Mouse (Mus musculus): ENCODE measurements at regions not wholly inside any gene's neighbourhood (a gene's known extent, or its start where the extent isn't known, plus 50 kb on each side); places are given as distances from the start of the nearest gene placed in this dataset.

DNA sequence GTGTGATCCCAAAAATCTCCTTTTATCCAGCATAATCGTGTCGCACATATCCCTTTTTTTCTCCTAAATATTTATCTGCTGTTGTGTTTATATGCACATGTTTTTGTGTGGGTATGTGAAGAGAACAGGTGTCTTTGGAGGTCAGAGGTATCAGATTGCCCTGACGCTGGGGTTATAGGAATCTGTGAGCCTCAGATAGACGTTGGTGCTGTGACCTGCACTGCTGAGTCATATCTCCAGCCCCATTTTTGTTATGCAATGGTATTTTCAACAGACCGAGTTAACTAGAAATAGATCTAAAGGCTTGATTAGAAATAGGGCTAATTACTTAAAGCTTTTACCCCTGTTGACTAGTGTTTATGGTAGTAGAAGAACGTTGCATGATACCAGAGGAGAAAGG, 75.5 kb upstream of the Nabp1 start:
- Histone ChIP-seq H3K4me1 (ENCODE audit: control insufficient read depth, insufficient read depth, low read length) (no peaks in the 10 kb centered on the region), H3K27ac (ENCODE audit: insufficient read depth, low read length) (no peak overlapping the region), H3K27me3 (ENCODE audit: control insufficient read depth, insufficient read depth, low read length, poor library complexity, severe bottlenecking) (no peaks in the 10 kb centered on the region), H3K4me3 (ENCODE audit: low read depth, low read length) (no peak overlapping the region), H3K9me3 (replicated peaks; ENCODE audit: control insufficient read depth, insufficient read depth, low read length, poor library complexity, severe bottlenecking) (no peaks in the 10 kb centered on the region), H3K9ac (ENCODE audit: low read depth, poor library complexity, severe bottlenecking) (no peak overlapping the region), H3K36me3 (ENCODE audit: control insufficient read depth, insufficient read depth, low read length, poor library complexity, severe bottlenecking) (no peaks in the 10 kb centered on the region)
- no peak for TF ChIP-seq POLR2A (IDR thresholded peaks at IDR 0.05; ENCODE audit: insufficient read depth, low read length)
- TF ChIP-seq CTCF (IDR thresholded peaks at IDR 0.05; ENCODE audit: low read depth, low read length), result no peak
- no peak for TF ChIP-seq EP300 (IDR thresholded peaks at IDR 0.05; ENCODE audit: insufficient read depth, low read depth, low read length)

DNA sequence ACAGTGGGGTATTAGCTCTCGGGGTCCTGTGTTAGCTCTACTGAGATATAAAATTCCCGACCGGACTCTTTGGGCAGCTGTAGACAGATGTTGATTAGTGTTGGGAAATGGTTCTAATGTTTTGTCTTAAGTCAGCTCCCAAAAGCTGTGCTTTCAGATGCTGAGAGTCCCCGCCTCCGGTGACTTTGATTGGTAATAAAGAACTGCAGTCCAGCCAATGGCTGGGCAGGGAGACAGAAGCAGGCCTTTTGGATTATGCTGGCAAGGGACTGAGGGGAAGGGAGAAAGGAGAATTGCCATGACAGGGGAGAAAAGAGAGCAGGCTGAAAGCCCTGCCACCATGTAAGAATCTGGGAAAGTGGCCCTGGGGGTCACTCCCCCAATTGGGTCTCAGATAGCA, 73.4 kb upstream of the Nabp1 start:
- no peaks in the 10 kb centered on the region for H3K9me3 ChIP-seq (replicated peaks; ENCODE audit: control insufficient read depth, insufficient read depth, low read length, poor library complexity, severe bottlenecking)
- no peaks in the 10 kb centered on the region for H3K36me3 ChIP-seq (ENCODE audit: control insufficient read depth, insufficient read depth, low read length, poor library complexity, severe bottlenecking)
- no peak overlapping the region for H3K27ac ChIP-seq (ENCODE audit: insufficient read depth, low read length)
- no peak overlapping the region for H3K9ac ChIP-seq (ENCODE audit: low read depth, poor library complexity, severe bottlenecking)
- TF ChIP-seq EP300 (IDR thresholded peaks at IDR 0.05; ENCODE audit: insufficient read depth, low read depth, low read length) (no peak), CTCF (IDR thresholded peaks at IDR 0.05; ENCODE audit: low read depth, low read length) (no peak), POLR2A (IDR thresholded peaks at IDR 0.05; ENCODE audit: insufficient read depth, low read length) (no peak)
- no peaks in the 10 kb centered on the region for H3K4me1 ChIP-seq (ENCODE audit: control insufficient read depth, insufficient read depth, low read length)
- no peak overlapping the region for H3K4me3 ChIP-seq (ENCODE audit: low read depth, low read length)
- H3K27me3 ChIP-seq (ENCODE audit: control insufficient read depth, insufficient read depth, low read length, poor library complexity, severe bottlenecking), result no peaks in the 10 kb centered on the region

DNA sequence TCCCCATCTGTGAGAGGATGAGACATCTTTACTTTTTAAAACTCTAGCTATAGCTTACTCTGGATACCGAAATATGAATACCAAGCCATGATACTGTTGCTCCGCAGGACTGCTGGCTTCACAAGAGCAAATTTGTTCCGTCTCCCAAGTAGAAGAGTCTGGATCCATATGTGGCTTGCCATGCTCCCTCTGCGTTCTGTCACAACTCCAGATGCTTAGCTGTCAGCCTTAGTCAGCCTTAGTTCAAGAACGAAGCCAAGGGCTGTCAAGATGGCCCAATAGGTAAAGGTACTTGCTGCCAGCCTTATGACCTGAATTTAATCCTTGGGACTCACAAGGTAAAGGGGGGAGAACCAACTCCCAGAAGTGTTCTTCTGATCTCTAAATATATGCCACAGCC, 64.6 kb upstream of the Nabp1 start:
- no peaks in the 10 kb centered on the region for H3K9me3 ChIP-seq (replicated peaks; ENCODE audit: control insufficient read depth, insufficient read depth, low read length, poor library complexity, severe bottlenecking)
- H3K27me3 ChIP-seq (ENCODE audit: control insufficient read depth, insufficient read depth, low read length, poor library complexity, severe bottlenecking), result no peaks in the 10 kb centered on the region
- H3K27ac ChIP-seq (ENCODE audit: insufficient read depth, low read length), result no peak overlapping the region
- no peaks in the 10 kb centered on the region for H3K4me1 ChIP-seq (ENCODE audit: control insufficient read depth, insufficient read depth, low read length)
- H3K36me3 ChIP-seq (ENCODE audit: control insufficient read depth, insufficient read depth, low read length, poor library complexity, severe bottlenecking), result no peaks in the 10 kb centered on the region
- TF ChIP-seq EP300 (IDR thresholded peaks at IDR 0.05; ENCODE audit: insufficient read depth, low read depth, low read length), result no peak
- TF ChIP-seq POLR2A (IDR thresholded peaks at IDR 0.05; ENCODE audit: insufficient read depth, low read length), result no peak
- no peak for TF ChIP-seq CTCF (IDR thresholded peaks at IDR 0.05; ENCODE audit: low read depth, low read length)
- H3K9ac ChIP-seq (ENCODE audit: low read depth, poor library complexity, severe bottlenecking), result no peak overlapping the region
- H3K4me3 ChIP-seq (ENCODE audit: low read depth, low read length), result no peak overlapping the region

DNA sequence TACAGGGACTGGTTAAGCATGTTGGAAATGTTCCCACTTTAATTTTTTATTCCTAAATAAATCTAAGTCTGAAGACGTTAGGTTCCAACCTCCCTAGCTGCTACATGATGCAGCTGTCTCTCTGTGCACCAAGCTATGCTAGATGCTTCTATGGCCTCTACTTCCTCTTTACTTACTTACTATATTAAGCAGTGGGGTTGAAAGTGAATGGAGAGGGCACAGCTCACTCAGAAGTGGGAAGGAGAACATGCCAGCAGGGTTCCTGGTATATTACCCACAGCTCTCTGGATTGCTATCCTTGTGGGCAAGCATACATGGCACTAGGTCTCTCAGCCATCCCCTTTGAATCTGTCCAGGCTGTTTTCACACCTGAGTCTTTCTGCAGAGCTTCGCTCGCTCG, 61.4 kb upstream of the Nabp1 start:
- no peak overlapping the region for H3K27ac ChIP-seq (ENCODE audit: insufficient read depth, low read length)
- H3K36me3 ChIP-seq (ENCODE audit: control insufficient read depth, insufficient read depth, low read length, poor library complexity, severe bottlenecking), result no peaks in the 10 kb centered on the region
- no peak overlapping the region for H3K9ac ChIP-seq (ENCODE audit: low read depth, poor library complexity, severe bottlenecking)
- no peaks in the 10 kb centered on the region for H3K27me3 ChIP-seq (ENCODE audit: control insufficient read depth, insufficient read depth, low read length, poor library complexity, severe bottlenecking)
- TF ChIP-seq POLR2A (IDR thresholded peaks at IDR 0.05; ENCODE audit: insufficient read depth, low read length) (no peak), CTCF (IDR thresholded peaks at IDR 0.05; ENCODE audit: low read depth, low read length) (no peak), EP300 (IDR thresholded peaks at IDR 0.05; ENCODE audit: insufficient read depth, low read depth, low read length) (no peak)
- H3K9me3 ChIP-seq (replicated peaks; ENCODE audit: control insufficient read depth, insufficient read depth, low read length, poor library complexity, severe bottlenecking), result no peaks in the 10 kb centered on the region
- H3K4me3 ChIP-seq (ENCODE audit: low read depth, low read length), result no peak overlapping the region
- H3K4me1 ChIP-seq (ENCODE audit: control insufficient read depth, insufficient read depth, low read length), result peaks cover 2% of the 10 kb centered on the region

DNA sequence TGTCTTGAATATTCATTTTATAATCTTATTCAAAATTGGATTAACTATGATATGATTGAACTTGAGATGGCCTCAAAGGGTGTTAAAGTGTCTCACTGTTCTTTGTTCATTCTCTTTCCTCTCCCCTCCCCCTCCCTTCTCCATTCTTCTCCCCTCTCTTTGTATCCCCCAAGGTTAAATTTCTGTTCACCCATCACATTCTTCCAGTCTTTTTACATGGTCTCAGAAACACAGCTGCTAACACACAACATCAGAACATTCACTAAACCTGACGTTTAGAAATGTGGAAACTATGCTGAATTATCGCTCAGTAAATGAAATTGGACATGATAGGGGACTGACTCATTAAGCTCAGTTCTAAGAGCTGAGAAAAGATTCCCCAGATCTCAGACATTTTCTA, 60.6 kb upstream of the Nabp1 start:
- H3K4me1 ChIP-seq (ENCODE audit: control insufficient read depth, insufficient read depth, low read length), result peaks cover 2% of the 10 kb centered on the region
- H3K4me3 ChIP-seq (ENCODE audit: low read depth, low read length), result no peak overlapping the region
- no peaks in the 10 kb centered on the region for H3K9me3 ChIP-seq (replicated peaks; ENCODE audit: control insufficient read depth, insufficient read depth, low read length, poor library complexity, severe bottlenecking)
- no peak overlapping the region for H3K27ac ChIP-seq (ENCODE audit: insufficient read depth, low read length)
- H3K27me3 ChIP-seq (ENCODE audit: control insufficient read depth, insufficient read depth, low read length, poor library complexity, severe bottlenecking), result no peaks in the 10 kb centered on the region
- H3K9ac ChIP-seq (ENCODE audit: low read depth, poor library complexity, severe bottlenecking), result no peak overlapping the region
- no peak for TF ChIP-seq EP300 (IDR thresholded peaks at IDR 0.05; ENCODE audit: insufficient read depth, low read depth, low read length)
- no peaks in the 10 kb centered on the region for H3K36me3 ChIP-seq (ENCODE audit: control insufficient read depth, insufficient read depth, low read length, poor library complexity, severe bottlenecking)

DNA sequence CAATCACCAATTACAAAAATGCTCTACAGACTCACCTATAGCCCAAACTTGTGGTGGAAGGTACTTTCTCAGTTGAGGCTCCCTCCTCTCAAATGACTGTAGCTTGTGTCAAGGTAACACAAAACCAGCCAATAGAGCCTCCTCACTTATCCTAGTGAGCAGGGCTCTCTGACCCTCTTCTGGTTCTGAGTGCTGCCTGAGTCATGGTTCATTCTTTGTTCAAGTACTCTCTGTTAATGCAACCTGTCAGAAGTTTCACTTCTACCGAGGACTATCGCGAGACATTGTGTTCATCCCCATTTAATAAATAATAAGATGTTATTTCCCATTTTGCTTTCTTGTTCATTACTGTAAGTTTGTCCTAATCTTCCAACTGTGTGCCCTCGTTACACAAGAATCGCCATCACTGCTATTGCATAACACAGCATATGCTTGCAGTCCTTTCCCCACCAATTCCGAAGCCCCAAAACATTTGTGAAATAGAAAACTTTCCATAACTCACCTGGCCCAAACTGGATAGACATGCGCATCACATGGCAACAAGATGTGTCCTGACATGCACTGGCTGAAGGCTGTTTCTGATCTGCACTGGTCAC, 59.6 kb upstream of the Nabp1 start:
- Histone ChIP-seq H3K9ac (ENCODE audit: low read depth, poor library complexity, severe bottlenecking) (no peak overlapping the region), H3K27me3 (ENCODE audit: control insufficient read depth, insufficient read depth, low read length, poor library complexity, severe bottlenecking) (no peaks in the 10 kb centered on the region), H3K27ac (ENCODE audit: insufficient read depth, low read length) (no peak overlapping the region), H3K4me1 (ENCODE audit: control insufficient read depth, insufficient read depth, low read length) (peaks cover 2% of the 10 kb centered on the region), H3K36me3 (ENCODE audit: control insufficient read depth, insufficient read depth, low read length, poor library complexity, severe bottlenecking) (no peaks in the 10 kb centered on the region), H3K4me3 (ENCODE audit: low read depth, low read length) (no peak overlapping the region), H3K9me3 (replicated peaks; ENCODE audit: control insufficient read depth, insufficient read depth, low read length, poor library complexity, severe bottlenecking) (no peaks in the 10 kb centered on the region)
- no peak for TF ChIP-seq CTCF (IDR thresholded peaks at IDR 0.05; ENCODE audit: low read depth, low read length)
- no peak for TF ChIP-seq POLR2A (IDR thresholded peaks at IDR 0.05; ENCODE audit: insufficient read depth, low read length)
- TF ChIP-seq EP300 (IDR thresholded peaks at IDR 0.05; ENCODE audit: insufficient read depth, low read depth, low read length), result no peak

All from ES-Bruce4 (cell line).